Mouse (Mus musculus) naive thymus-derived CD4-positive, alpha-beta T cell, adult 5 months (primary cell): ENCODE measurements around the gene BC016579. TPM values are rescaled to one million over a fixed set of nuclear protein-coding genes. Genes with fewer than 3 reads are reported as not detected.

Experiments used
- polyA plus RNA-seq: library from polyadenylated mRNA; unstranded; fragments of 100-300 nt; shearing (Covaris generic); gene quantifications from one replicate; pipeline ENCODE4 v1.2.1, GENCODE M21; 2017

Gene BC016579
- not detected for polyA plus RNA-seq

DNA sequence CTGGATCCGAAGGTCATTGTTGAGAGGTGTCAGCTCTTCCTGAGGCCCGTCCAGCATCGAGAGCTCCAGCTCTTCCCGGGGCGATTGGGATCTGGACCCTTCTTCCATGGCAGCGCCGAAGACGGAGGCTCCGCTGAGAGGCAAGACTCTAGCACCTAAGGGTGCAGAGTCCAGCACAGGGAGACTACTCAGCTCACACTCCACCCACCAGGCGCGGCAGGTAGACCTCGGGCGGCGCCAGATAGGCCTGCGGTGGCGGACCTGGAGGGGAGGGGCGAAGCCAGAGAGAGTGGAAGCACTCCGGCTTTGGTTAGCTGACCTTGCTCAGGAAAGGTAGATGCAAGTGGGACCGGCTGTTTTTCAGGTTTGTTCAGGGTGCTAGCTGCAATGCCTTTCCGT lies at the start of gene BC016579:
TSS of gene BC016579 (minus strand) at position 135 of the 399 bp plus-strand sequence.

DNA sequence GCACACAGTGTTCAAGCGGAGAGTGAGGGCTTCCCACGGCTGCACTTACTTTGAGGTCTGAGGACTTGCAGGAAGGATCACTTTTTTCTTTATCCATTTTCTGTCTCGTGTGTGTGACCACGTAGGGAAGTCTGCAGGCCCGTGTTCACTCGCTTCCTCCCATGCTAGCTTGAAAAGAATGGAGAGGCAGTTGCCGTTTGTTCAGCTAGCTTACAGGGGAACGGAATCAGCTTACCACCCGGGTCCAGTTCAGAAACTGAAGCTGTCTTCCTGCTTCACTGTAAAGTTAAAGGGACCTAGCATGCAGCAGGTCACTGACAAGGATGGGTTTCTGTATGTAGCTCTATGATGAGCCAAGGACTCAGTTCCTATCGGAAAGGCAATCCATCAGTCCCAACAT lies 39.7 kb upstream of the BC016579 start, which contains the start of gene Tmprss7:
TSS of gene Tmprss7 (minus strand) at position 101 of the 400 bp plus-strand sequence.

DNA sequence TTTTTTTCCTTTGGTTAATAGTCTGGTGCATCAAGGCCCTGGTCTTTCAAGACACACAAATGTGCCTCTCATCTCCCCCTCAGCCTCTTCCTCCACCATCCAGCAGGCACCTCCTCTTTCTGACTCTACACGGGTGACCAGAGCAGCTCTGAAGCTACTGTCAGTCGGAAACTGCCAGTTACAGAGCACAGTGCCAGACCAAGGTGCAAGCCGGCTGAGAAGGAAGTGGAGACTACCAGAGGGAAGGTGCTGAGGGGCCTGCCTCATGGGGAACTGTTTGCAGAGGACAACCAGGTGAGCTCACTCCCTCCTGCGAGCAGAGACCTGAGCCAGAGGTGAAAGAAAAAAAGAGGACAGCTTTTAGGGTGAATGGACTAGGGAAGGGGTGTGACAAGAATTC lies 43.6 kb downstream of the BC016579 start, which contains the start of gene Gcsam:
TSS of gene Gcsam (plus strand) at position 114 of the 400 bp plus-strand sequence.

Other genes with a start within 250 kb of the BC016579 start
- gene Cd200, start 245.0 kb downstream of the BC016579 start, polyA plus RNA-seq: 10.3 TPM
- 0.26 TPM for gene Gm609, start 161.1 kb downstream of the BC016579 start, polyA plus RNA-seq
- not detected for gene Gm17783, start 122.0 kb downstream of the BC016579 start, polyA plus RNA-seq
- gene Slc9c1, start 118.8 kb downstream of the BC016579 start, polyA plus RNA-seq: not detected
- gene Gcsam, start 43.7 kb downstream of the BC016579 start, polyA plus RNA-seq: 0.17 TPM
- gene Tmprss7, start 39.6 kb upstream of the BC016579 start, polyA plus RNA-seq: not detected
- not detected for gene Tagln3, start 70.5 kb upstream of the BC016579 start, polyA plus RNA-seq
- gene Abhd10, start 88.9 kb upstream of the BC016579 start, polyA plus RNA-seq: 36.9 TPM